Mouse (Mus musculus) embryo, embryonic 10.5 days (tissue): ENCODE data around the gene Wnt10a.
"Not testable (repeated sequence)": the region's sequence is repeated elsewhere in the genome, so short reads cannot be mapped to it uniquely, and the experiment has no call there.

ENCODE experiments used
- DNase-seq: peaks from one replicate; pipeline ENCODE4 v3.0.0-alpha.2; 2015; ENCODE audit warnings: low spot score

Gene Wnt10a

DNA sequence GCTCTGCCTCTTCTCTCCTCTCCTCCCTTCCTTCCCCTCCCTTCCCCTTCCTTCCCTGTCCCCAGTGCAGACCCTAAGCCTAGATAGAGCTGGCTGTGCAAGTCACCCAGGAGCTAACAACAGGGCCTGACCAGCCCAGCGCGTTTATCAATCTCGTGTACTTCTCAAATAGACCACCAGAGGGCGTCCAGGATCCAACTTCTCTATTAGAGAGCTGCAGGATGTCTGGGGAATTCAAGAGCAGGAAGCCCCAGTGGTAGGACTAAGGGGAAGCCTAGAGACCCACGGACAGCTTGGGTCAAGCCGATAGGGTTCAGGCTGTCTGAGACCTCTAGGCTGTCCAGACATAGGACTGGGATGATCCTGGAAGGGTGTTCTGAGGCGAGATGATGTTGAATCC lies 3.5 kb upstream of the Wnt10a start:
- DNase-seq: peak; percentile 95

DNA sequence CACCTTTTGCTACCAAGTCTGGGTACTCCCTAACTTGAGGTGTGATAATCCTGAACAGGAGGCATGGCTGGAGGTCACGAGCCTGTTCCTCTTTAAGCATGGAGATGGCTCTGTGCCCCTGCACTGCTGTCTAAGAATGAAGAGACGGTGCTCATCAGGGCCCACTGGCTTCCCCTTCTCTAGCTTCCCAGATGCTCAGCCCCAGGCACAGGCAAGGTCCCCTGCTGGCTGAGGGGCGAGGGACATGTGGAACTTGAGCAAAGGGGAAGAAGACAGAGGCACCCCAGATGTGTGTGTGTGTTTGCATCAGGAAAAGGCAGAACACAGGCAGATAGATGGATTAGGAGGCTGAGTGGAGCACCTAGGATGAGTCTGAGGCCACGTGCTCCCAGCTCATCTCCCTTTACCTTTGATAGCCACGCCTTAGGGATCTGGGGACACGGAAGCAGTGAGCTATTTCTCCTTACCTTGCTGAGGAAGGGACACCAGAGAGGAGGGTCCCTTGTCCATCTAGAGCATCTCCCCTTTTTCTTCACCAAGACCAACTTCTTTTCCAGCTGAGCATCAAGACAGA lies 2.6 kb upstream of the Wnt10a start:
- no peak for DNase-seq

DNA sequence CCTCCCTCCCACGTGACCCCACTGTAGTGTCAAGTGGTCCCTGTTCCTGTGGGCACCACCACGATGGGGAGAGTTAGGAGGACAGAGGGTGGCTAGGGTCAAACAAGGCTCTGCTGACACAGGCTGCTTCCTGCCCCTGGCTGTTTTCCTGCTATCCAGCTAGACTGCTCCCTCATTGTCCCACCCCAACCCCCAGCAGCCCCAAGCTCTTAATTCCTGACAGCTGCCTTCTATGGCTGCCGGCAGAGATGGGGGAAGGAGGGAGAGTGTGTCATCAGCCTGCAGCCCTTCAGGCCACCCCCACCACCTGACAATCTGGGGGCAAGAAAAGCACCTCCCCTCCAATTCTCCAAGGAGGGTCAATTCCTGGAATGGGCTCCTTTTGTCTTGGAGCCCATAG lies 1.2 kb upstream of the Wnt10a start:
- no peak for DNase-seq

GRCm38 (mm10) chr1:74792831-74793660 lies 1.7 kb downstream of the Wnt10a start:
- DNase-seq: no peak

- DNase-seq: no peak
These were observed 3.3 kb downstream of the Wnt10a start for GRCm38 (mm10) chr1:74794487-74795144.

DNA sequence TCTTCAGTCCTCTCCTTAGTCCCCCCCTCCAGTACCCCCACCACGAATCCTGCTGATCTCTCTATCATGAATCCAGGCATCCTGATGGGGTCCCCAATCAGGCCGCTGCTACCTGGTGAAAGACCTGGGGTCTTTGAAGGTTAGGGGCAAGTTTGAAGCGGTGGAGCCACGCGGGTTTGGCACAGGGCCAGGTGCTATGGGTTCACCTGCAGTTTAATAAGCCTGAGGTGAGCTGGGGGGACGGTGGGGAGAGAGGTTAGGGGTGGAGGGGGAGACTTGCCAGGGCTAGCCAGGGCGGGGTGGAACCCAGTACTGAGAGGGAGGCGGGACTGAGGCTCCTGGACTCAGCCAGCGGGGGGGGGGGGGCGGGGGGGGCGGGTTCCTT lies 3.8 kb downstream of the Wnt10a start:
- DNase-seq: no peak

DNA sequence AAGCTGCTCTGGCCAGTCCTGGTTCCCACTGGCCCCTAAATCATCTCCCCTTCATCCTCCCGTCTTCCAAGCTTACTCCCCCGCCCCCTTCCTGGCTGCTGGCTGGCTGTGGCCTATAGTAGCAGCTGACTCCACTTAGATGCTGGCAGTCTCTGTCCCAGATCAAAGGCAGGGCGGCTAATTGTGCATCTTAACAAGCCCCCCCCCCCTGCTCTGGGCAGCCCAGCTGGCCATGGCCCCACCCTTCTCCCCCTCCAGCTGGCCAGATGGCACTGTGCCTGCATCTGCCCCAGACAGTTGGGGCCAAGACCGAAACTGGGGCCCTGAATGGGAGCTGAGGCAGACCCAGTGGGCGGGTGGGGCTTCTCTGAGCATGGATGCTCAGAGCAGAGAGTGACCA lies 6.1 kb downstream of the Wnt10a start:
- DNase-seq: peak; percentile 83

DNA sequence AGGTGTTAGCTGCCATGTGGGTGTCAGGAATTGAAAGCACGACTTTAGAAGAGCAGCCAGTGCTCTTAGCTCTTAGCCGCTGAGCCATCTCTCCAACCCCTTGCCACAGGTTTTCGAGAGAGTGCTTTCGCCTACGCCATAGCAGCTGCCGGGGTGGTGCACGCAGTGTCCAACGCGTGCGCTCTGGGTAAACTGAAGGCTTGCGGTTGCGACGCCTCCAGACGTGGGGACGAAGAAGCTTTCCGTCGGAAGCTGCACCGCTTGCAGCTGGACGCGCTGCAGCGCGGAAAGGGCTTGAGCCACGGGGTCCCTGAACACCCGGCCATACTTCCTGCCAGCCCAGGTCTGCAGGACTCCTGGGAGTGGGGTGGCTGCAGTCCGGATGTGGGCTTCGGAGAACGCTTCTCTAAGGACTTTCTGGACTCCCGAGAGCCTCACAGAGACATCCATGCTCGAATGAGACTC lies 9.1 kb downstream of the Wnt10a start:
- DNase-seq: no peak

DNA sequence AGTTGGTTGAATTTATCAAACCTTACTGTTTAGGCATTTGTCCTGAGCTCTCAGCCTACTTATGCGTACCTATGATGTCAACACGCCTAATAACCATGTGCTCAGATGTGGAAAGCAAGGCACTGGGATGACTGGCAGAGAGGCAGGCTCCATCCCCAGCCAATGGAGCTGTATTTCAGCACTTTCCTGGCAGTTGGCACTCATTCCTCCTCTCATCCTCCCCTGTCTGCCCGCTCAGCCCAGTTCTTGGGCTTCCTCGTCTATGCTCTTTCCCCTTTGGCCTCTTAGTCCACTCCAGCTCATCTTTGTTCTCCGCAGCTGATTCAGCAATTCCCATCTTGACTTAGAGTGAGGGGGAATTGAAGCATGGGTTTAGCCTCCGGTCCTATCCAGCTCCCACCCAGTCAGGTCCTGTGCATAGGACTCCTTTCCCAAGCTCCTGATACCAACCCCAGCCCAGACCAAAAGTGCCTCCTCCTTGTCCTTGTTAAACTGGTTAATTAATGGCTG lies 10.4 kb downstream of the Wnt10a start:
- no peak for DNase-seq

DNA sequence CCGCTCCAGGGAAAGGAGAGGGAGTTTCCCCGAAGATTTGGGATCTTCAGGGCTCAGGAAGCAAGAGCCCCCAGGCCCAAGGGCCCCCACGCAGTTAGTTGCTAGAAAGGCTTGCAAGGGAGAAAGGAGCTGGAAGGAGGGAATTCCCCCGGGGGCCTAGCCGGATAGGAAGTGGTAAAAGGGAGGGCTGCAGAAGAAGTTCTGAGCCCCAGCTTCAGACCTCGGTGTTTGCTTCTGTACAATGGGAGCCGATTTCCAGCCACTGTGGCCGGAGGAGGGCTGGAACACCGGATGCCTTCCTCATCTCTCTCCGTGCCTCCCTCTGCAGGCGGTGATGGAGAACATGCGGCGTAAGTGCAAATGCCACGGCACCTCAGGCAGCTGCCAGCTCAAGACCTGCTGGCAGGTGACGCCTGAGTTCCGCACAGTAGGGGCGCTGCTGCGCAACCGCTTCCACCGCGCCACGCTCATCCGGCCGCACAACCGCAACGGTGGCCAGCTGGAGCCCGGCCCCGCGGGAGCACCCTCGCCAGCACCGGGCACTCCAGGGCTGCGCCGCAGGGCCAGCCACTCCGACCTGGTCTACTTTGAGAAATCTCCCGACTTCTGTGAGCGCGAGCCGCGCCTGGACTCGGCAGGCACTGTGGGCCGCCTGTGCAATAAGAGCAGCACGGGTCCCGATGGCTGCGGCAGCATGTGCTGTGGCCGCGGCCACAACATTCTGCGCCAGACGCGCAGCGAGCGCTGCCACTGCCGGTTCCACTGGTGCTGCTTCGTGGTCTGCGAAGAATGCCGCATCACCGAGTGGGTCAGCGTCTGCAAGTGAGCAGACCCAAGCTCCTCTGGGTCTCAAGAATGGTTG lies 11.7 kb downstream of the Wnt10a start:
- DNase-seq: peak; percentile 76

GRCm38 (mm10) chr1:74804211-74804870 lies 13.0 kb downstream of the Wnt10a start:
- DNase-seq: no peak

DNA sequence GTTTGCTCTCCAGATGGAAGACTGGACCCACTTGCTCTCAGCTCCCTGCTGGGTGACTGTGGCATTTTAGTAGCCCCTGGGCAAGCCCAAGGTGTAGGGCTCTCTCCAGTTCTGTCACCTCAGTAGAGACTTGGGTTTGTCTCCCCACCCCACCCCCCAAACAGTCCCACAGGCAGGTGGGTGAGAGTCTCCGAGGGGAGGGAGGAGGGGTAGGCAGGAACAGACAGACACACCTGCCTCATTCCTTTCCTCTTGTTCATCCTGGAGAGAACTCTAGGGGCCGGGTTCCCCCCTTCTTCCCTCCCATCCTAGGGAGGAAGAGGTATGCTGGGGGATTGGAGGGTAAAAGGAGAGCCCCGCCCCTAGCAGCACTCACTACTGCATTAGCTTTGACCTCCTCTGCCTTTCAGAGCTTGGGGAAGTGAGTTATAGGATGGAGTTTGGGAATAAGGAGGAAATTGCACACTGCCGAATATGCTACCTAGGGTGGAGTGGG lies 14.1 kb downstream of the Wnt10a start:
- no peak for DNase-seq

DNA sequence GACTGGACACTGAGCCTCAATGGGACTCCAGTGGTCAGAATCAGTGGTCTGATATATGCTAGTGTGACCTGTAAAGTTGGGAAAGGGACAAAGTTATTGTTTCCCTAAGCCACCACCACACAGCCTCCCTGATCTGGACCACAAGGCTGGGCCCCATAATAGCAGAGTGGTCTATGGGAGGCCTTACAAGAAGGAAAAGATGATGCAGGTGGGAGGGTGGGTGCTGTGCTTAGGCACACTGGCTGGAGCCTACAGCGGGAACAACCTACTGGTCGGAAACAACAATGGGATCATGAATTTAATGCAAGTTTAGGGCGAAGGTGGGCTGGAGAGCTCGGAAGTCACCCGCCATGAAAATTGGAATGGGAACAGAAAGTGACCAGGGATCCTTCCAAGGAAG lies 14.5 kb downstream of the Wnt10a start:
- no peak for DNase-seq

GRCm38 (mm10) chr1:74806360-74807311 lies 15.3 kb downstream of the Wnt10a start:
- peak; percentile 74 for DNase-seq

DNA sequence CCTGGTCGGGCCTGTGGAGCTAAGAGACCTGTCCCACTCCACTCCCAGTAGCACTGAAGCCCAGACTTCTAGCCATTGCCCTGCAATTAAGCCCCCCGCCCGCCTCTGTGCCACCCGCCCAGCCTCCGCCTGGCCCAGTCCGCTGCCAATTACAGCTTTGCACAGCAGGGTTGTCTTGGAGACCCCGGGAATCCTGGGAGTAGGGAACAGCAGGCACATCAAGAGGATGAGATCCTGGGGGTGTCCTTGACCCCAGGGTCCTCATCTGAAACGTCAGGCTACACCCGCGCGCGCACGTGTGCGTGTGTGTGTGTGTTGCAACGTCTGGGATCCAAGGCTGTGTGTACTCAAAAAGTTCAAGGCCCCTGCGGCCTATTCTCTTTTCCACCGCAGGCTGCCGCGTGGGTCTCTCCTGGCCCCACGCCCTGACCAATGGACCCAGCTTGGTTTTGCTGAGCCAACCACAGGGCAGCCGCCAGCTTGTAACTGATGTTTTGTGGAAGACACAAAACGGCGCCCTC lies 16.3 kb downstream of the Wnt10a start:
- DNase-seq: no peak

DNA sequence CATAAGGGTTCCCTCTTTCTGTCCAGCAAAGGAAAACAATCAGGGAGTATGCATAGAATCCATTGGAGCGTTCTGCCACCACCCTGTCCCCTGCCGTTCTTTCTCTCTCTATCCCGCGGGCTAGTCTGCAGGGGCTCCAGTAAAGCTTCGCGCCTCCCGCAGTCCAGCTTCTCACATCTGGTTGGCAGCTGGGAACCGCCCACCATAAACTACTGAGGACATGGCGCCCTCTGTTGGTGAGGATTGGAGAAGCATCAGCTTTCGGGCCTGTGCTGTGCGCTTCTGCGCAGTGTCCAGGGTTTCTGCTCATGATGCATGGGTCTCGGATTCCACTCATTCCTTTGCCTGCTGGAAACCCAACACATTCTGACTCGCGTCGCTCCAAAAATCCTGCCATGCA lies 16.8 kb downstream of the Wnt10a start:
- peak; percentile 98 for DNase-seq

- DNase-seq: no peak
These were observed 17.7 kb downstream of the Wnt10a start for GRCm38 (mm10) chr1:74809007-74809406.

DNA sequence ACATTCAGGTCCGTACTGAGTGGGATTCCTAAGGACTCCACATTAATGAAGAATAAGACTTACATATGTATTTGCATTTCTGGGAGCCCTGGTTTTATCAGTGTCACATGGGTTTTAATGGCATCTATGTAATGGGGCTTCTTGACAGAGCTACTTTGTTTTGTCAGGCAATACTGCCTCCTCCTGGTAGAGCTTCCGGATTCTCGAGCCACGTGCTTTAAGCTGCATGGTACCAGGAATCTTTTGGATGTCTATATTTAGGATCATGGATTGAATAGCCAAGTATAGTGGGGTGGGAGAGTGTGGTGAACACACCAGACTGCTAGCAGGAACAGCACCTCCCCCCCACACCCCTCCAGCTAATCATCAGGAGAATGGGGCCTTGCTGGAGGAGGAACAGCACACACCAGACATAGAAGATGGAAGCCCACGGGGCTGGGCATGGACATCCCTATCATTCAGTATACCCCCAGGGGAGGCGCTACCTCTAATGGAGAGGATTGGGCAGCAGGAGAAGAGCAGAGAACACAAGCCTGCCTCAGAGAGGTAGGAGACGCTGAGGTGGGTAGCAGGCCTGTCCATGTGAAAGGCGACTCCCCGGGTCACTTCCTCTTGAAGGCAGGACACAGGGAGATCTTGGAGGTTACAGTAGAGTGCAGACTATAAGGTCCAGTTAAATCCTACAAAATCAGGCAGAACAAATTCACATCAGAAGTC lies 23.8 kb downstream of the Wnt10a start:
- no peak for DNase-seq

DNA sequence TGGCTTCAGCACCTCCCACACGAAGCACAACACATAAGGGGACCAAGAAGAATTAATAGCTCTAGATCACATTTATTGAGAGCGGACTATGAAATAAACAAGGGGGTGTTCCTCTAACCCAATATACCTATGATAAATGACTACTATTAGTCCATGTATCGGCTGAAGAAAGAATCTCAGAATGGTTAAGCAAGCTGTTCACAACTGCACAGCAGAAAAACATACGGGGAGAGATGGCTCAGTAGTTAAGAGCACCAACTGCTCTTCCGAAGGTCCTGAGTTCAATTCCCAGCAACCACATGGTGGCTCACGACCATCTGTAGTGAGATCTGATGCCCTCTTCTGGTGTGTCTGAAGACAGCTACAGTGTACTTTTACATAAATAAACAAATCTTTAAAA lies 24.6 kb downstream of the Wnt10a start:
- not testable (repeated sequence) for DNase-seq
